Mouse (Mus musculus) embryonic facial prominence, embryonic 13.5 days (tissue): ENCODE data around the gene Gm27029. TPM values are rescaled to one million over a fixed set of nuclear protein-coding genes. Genes with fewer than 3 reads are reported as not detected.
A peak's percentile ranks its signal among the peaks of the same experiment; 100 is the strongest.
"Not testable (repeated sequence)": the region's sequence is repeated elsewhere in the genome, so short reads cannot be mapped to it uniquely, and the experiment has no call there.

ENCODE experiments used
- ATAC-seq: fragments of 200-750 bp; cut with Nextera tagmentation; 2 replicates; pipeline ENCODE4 v1.8.0; 2017; ENCODE audit warnings: low read depth; ENCODE audit not compliant: insufficient number of reproducible peaks, insufficient read depth, low FRiP score, low TSS enrichment
- H3K27ac ChIP-seq: fragments of 300-500 bp; sonication (generic); 2 replicates; pipeline ENCODE4 v1.5.1; 2015; ENCODE audit warnings: moderate library complexity, mild to moderate bottlenecking, inconsistent platforms
- H3K27me3 ChIP-seq: fragments of 300-500 bp; sonication (generic); 2 replicates; pipeline ENCODE4 v1.6.1; 2015; ENCODE audit warnings: mild to moderate bottlenecking, inconsistent platforms
- H3K36me3 ChIP-seq: fragments of 300-500 bp; sonication (generic); 2 replicates; pipeline ENCODE4 v1.6.1; 2015; ENCODE audit warnings: mild to moderate bottlenecking, inconsistent platforms
- H3K4me1 ChIP-seq: fragments of 300-500 bp; sonication (generic); 2 replicates; pipeline ENCODE4 v1.6.1; 2015; ENCODE audit warnings: inconsistent platforms
- H3K4me2 ChIP-seq: fragments of 300-500 bp; sonication (generic); 2 replicates; pipeline ENCODE4 v1.6.1; 2015; ENCODE audit warnings: moderate library complexity, mild to moderate bottlenecking, inconsistent platforms
- H3K4me3 ChIP-seq: fragments of 300-500 bp; sonication (generic); 2 replicates; pipeline ENCODE4 v1.5.1; 2015; ENCODE audit warnings: mild to moderate bottlenecking, inconsistent platforms
- H3K9ac ChIP-seq: fragments of 300-500 bp; sonication (generic); 2 replicates; pipeline ENCODE4 v1.6.1; 2015; ENCODE audit warnings: mild to moderate bottlenecking, inconsistent platforms
- H3K9me3 ChIP-seq: fragments of 300-500 bp; sonication (generic); 2 replicates; pipeline ENCODE4 v1.6.1; 2016; ENCODE audit warnings: inconsistent platforms
- WGBS: fragments of 180-500 bp; shearing (Covaris S2); methylation state at CpG from one replicate; pipeline ENCODE4 v1.1.7; 2015; ENCODE audit warnings: mixed read lengths; 5-methylcytosine and 5-hydroxymethylcytosine counted together
- polyA plus RNA-seq: library from polyadenylated mRNA; unstranded; fragments of >200 nt; fragmentation: Nextera tagmentation; extraction: Ambion mirVana; gene quantifications from 2 replicates; pipeline ENCODE4 v1.2.1, GENCODE M21; 2015

The Gm27029 gene
- polyA plus RNA-seq = 9.7 and 10.4 TPM in 2 replicates

GRCm38 (mm10) chr11:101424105-101424851 lies at the start of gene Gm27029:
Gene Gm27029 (minus strand): TSS chr11:101424796.
- H3K27ac ChIP-seq = peak within 1 kb of the TSS; percentile 82
- peak within 1 kb of the TSS; percentile 93 for H3K4me2 ChIP-seq
- H3K36me3 ChIP-seq = peaks cover 4% of the 10 kb centered on the region
- H3K27me3 ChIP-seq = no peaks in the 10 kb centered on the region
- WGBS = 4% methylated on average over 23 of the region's 23 CpGs
- peak within 1 kb of the TSS; percentile 86 for H3K9ac ChIP-seq
- H3K4me3 ChIP-seq = peak within 1 kb of the TSS; percentile 97
- H3K9me3 ChIP-seq = no peaks in the 10 kb centered on the region
- ATAC-seq = peak; percentile 67; the same call in 1 of the 2 replicates
- peaks cover 27% of the 10 kb centered on the region for H3K4me1 ChIP-seq

GRCm38 (mm10) chr11:101474298-101474697 lies 49.7 kb upstream of the Gm27029 start:
- Histone ChIP-seq H3K4me3 (no peak overlapping the region), H3K27me3 (peaks cover 3% of the 10 kb centered on the region), H3K4me2 (no peak overlapping the region), H3K27ac (no peak overlapping the region), H3K36me3 (no peaks in the 10 kb centered on the region), H3K9ac (no peak overlapping the region), H3K4me1 (peaks cover 13% of the 10 kb centered on the region; the same call in 1 of the 2 replicates), H3K9me3 (no peaks in the 10 kb centered on the region)
- no peak for ATAC-seq
- WGBS = 76% methylated on average over 5 of the region's 5 CpGs

- H3K4me2 ChIP-seq, H3K27ac ChIP-seq, H3K9me3 ChIP-seq, H3K4me3 ChIP-seq, H3K9ac ChIP-seq, H3K36me3 ChIP-seq, H3K27me3 ChIP-seq, ATAC-seq: not testable (repeated sequence)
- H3K4me1 ChIP-seq = peaks cover 11% of the 10 kb centered on the region; the same call in 1 of the 2 replicates
- 75% methylated on average over 1 of the region's 1 CpGs for WGBS
Measured at GRCm38 (mm10) chr11:101473686-101474085, 49.1 kb upstream of the Gm27029 start.

- H3K27me3 ChIP-seq = peaks cover 3% of the 10 kb centered on the region; the same call in 1 of the 2 replicates
- H3K27ac ChIP-seq = no peak overlapping the region
- H3K4me1 ChIP-seq = peaks cover 18% of the 10 kb centered on the region
- no peak overlapping the region for H3K4me3 ChIP-seq
- no peaks in the 10 kb centered on the region for H3K36me3 ChIP-seq
- ATAC-seq = no peak
- H3K9me3 ChIP-seq = no peaks in the 10 kb centered on the region
- WGBS = 37% methylated on average over 7 of the region's 7 CpGs
- H3K4me2 ChIP-seq = no peak overlapping the region
- H3K9ac ChIP-seq = no peak overlapping the region
Measured at GRCm38 (mm10) chr11:101472336-101472735, 47.7 kb upstream of the Gm27029 start.

- Histone ChIP-seq H3K4me3 (no peak overlapping the region), H3K9me3 (no peaks in the 10 kb centered on the region), H3K27ac (no peak overlapping the region), H3K4me2 (no peak overlapping the region), H3K9ac (no peak overlapping the region), H3K4me1 (peaks cover 19% of the 10 kb centered on the region), H3K36me3 (no peaks in the 10 kb centered on the region), H3K27me3 (peaks cover 3% of the 10 kb centered on the region; the same call in 1 of the 2 replicates)
- ATAC-seq = no peak
- WGBS = 54% methylated on average over 3 of the region's 3 CpGs
Measured at GRCm38 (mm10) chr11:101471926-101472325, 47.3 kb upstream of the Gm27029 start.

- no peaks in the 10 kb centered on the region for H3K36me3 ChIP-seq
- H3K9ac ChIP-seq = no peak overlapping the region
- peaks cover 5% of the 10 kb centered on the region; the same call in 1 of the 2 replicates for H3K27me3 ChIP-seq
- ATAC-seq = no peak
- H3K4me3 ChIP-seq = no peak overlapping the region
- WGBS = 28% methylated on average over 7 of the region's 7 CpGs
- H3K4me2 ChIP-seq = no peak overlapping the region
- H3K27ac ChIP-seq = no peak overlapping the region
- peaks cover 19% of the 10 kb centered on the region for H3K4me1 ChIP-seq
- no peaks in the 10 kb centered on the region for H3K9me3 ChIP-seq
Measured at GRCm38 (mm10) chr11:101470206-101470605, 45.6 kb upstream of the Gm27029 start.

GRCm38 (mm10) chr11:101469155-101469554 lies 44.6 kb upstream of the Gm27029 start:
- WGBS = 62% methylated on average over 4 of the region's 4 CpGs
- no peak for ATAC-seq
- Histone ChIP-seq H3K36me3 (no peaks in the 10 kb centered on the region), H3K4me3 (peak overlapping the region; percentile 72), H3K9me3 (no peaks in the 10 kb centered on the region), H3K4me1 (peaks cover 29% of the 10 kb centered on the region), H3K4me2 (peak overlapping the region; percentile 94), H3K9ac (0 out of 2 replicates have a peak overlapping the region, but pooled peaks have one; percentile 79), H3K27me3 (peaks cover 5% of the 10 kb centered on the region; the same call in 1 of the 2 replicates), H3K27ac (no peak overlapping the region)

- Histone ChIP-seq H3K4me3 (peak overlapping the region; percentile 72), H3K27ac (no peak overlapping the region), H3K9me3 (no peaks in the 10 kb centered on the region), H3K4me1 (peaks cover 34% of the 10 kb centered on the region), H3K27me3 (peaks cover 5% of the 10 kb centered on the region; the same call in 1 of the 2 replicates), H3K36me3 (no peaks in the 10 kb centered on the region), H3K4me2 (peak overlapping the region; percentile 94), H3K9ac (peak overlapping the region; percentile 79)
- no peak for ATAC-seq
- 3% methylated on average over 13 of the region's 13 CpGs for WGBS
Measured at GRCm38 (mm10) chr11:101468731-101469130, 44.1 kb upstream of the Gm27029 start.

- Histone ChIP-seq H3K27me3 (peaks cover 5% of the 10 kb centered on the region; the same call in 1 of the 2 replicates), H3K9me3 (no peaks in the 10 kb centered on the region), H3K36me3 (no peaks in the 10 kb centered on the region), H3K4me2 (peak overlapping the region; percentile 94), H3K27ac (0 out of 2 replicates have a peak overlapping the region, but pooled peaks have one; percentile 11), H3K4me3 (peak overlapping the region; percentile 72), H3K9ac (peak overlapping the region; percentile 79), H3K4me1 (peaks cover 37% of the 10 kb centered on the region)
- peak; percentile 7; the same call in 1 of the 2 replicates for ATAC-seq
- under 1% methylated on average over 28 of the region's 31 CpGs for WGBS
Measured at GRCm38 (mm10) chr11:101468263-101468688, 43.7 kb upstream of the Gm27029 start.

GRCm38 (mm10) chr11:101467477-101468262 lies 43.1 kb upstream of the Gm27029 start:
- H3K27me3 ChIP-seq = peaks cover 5% of the 10 kb centered on the region; the same call in 1 of the 2 replicates
- peak overlapping the region; percentile 79 for H3K9ac ChIP-seq
- H3K9me3 ChIP-seq = no peaks in the 10 kb centered on the region
- peak overlapping the region; percentile 94 for H3K4me2 ChIP-seq
- peak overlapping the region; percentile 72 for H3K4me3 ChIP-seq
- ATAC-seq = peak; percentile 77; the same call in 1 of the 2 replicates
- WGBS = under 1% methylated on average over 52 of the region's 54 CpGs
- peaks cover 42% of the 10 kb centered on the region for H3K4me1 ChIP-seq
- H3K36me3 ChIP-seq = no peaks in the 10 kb centered on the region
- H3K27ac ChIP-seq = 0 out of 2 replicates have a peak overlapping the region, but pooled peaks have one; percentile 11

- H3K27me3 ChIP-seq = not testable (repeated sequence)
- WGBS = 55% methylated on average over 5 of the region's 5 CpGs
- H3K4me1 ChIP-seq = peaks cover 44% of the 10 kb centered on the region
Measured at GRCm38 (mm10) chr11:101466552-101466950, 42.0 kb upstream of the Gm27029 start.

More at GRCm38 (mm10) chr11:101466552-101466950, 42.0 kb upstream of the Gm27029 start:
- Histone ChIP-seq H3K4me2 (peak overlapping the region; percentile 77), H3K36me3 (peaks cover 11% of the 10 kb centered on the region), H3K4me3 (peak overlapping the region; percentile 66)
- not testable (repeated sequence) for H3K9ac ChIP-seq, ATAC-seq, H3K9me3 ChIP-seq, H3K27ac ChIP-seq
